Mouse (Mus musculus): ENCODE results near the gene Atp13a5.

DNA sequence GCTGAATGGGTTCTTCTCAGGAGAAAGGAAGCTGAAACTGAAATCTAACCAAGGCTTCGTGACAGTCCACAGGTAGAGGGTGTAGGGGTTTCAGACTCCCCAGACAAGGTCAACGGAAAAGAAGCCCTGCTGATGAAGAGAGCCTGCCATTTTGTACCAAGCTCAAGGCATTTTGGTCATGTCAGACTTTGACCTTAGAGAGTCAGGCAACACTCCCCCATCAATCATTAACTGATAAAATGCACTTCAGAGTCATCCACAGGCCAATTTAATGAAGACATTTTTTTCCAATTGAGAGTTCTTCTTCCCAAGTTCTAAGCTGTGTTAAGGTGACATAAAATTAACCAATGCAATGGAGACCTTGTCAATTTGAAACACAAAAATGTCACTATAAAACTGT, 177.4 kb downstream of the Atp13a5 start:
- TF ChIP-seq POLR2A (IDR thresholded peaks at IDR 0.05; ENCODE audit: borderline replicate concordance, low read depth, low read length) (no peak), CTCF (IDR thresholded peaks at IDR 0.05; ENCODE audit: low read depth, low read length) (no peak)

All from bone marrow macrophage, adult 2 months (primary cell).